Mouse (Mus musculus): ENCODE data around the gene Klk9. TPM values are rescaled to one million over a fixed set of nuclear protein-coding genes. Genes with fewer than 3 reads are reported as not detected.

The Klk9 gene
- polyA plus RNA-seq (2021), result not detected

DNA sequence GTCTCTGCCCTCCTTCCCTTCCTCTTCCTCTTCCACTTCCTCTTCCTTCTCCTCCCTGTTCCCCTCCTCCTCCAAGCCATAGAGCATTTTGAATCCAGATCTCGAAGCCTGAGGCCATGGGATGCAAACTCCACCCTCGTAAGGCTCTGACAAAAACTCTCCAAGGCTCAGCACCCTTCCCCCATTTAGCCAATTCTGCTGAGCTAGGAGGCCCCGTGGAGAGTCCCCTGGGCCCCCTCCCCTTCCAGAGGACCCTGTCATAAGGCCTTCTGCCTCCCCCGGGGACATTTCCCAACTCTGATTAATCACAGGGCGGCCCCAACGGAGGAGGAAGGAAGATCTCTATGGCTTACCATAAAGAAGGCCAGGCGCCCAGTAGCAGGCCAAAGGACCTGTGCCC lies at the start of gene Klk9:
Gene Klk9, plus strand, starts transcription at position 301 of the 400 bp plus-strand sequence.
- H3K27me3 ChIP-seq, result peaks cover 3% of the 10 kb centered on the region
- POLR2A ChIA-PET, result no interaction called here
- ATAC-seq (no peak), DNase-seq (ENCODE audit: low read depth, low spot score) (no peak)
- in situ Hi-C loops (cut with MboI; ENCODE audit: low pct_unique_long_range_greater_than_20kb), result no loop called here
- CTCF ChIA-PET, result no interaction called here
- no peak for TF ChIP-seq CTCF (IDR thresholded peaks at IDR 0.05)

DNA sequence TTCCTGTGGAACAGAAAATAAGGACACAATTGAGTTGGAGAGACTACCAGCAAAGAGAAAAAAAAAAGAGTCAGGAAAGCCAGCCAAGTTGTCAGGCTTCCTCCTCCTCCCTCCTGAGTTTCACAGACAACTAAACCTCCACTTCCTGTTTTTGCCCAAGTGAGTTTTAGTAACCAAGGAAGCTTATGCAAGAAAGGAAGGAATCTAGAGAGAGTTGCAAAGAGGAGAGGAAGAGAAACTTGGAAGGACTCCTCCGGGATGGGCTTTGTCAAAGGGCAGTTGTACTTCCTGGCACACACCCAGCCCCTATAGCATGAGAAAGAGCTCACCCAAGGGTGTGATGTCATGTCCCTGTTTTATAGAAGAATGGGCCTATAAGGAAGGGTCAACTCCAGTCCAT lies 43.9 kb upstream of the Klk9 start:
- no peak for DNase-seq (ENCODE audit: low read depth, low spot score)
- no peak for ATAC-seq
- peaks cover 8% of the 10 kb centered on the region for H3K27me3 ChIP-seq
- TF ChIP-seq CTCF (IDR thresholded peaks at IDR 0.05), result no peak
- POLR2A ChIA-PET, result no interaction called here
- CTCF ChIA-PET, result no interaction called here
- in situ Hi-C loops (cut with MboI; ENCODE audit: low pct_unique_long_range_greater_than_20kb), result no loop called here

DNA sequence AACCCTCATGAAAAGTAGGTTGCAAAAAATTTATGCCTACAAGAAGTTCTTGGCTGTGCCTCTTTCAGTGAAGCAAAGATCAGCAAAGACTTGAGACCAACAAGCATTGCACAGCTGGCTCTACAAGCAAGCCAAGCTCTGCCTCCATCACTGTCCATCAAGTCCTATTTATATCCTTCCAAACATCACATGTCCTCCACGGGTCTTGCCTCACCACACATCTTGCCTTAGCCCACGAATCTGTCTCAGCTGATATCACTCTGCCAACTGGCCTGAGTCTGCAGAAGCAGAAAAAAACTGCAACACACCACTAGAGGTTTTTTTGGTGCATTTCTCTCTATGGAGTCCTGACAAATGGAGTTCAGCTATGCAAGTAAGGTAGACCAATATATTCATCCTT lies 38.9 kb upstream of the Klk9 start:
- ChIA-PET POLR2A (no interaction called here), CTCF (no interaction called here)
- no peak for ATAC-seq
- peaks cover 15% of the 10 kb centered on the region for H3K27me3 ChIP-seq
- no peak for TF ChIP-seq CTCF (IDR thresholded peaks at IDR 0.05)
- no peak for DNase-seq (ENCODE audit: low read depth, low spot score)
- in situ Hi-C loops (cut with MboI; ENCODE audit: low pct_unique_long_range_greater_than_20kb), result no loop called here

DNA sequence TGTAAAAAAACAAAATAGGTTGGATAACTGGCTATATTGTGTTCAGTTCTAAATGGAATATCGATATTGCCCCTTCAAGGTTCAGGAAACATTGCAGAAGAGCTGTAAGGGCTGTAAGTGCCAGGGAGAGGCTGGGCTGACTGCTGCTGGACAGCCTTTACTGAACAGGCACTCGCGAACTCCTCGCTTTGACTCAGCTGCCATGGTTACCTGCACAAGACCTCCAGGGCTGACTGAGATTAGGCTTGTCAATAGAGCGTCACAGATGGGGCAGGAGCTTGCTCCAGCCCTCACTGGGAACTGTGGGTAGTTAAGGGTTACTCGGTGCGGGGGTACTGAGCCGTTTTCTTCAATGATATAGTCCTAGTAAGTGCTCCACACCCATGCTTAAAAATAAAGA lies 25.2 kb upstream of the Klk9 start:
- in situ Hi-C loops (cut with MboI; ENCODE audit: low pct_unique_long_range_greater_than_20kb), result no loop called here
- DNase-seq (ENCODE audit: low read depth, low spot score), result no peak

DNA sequence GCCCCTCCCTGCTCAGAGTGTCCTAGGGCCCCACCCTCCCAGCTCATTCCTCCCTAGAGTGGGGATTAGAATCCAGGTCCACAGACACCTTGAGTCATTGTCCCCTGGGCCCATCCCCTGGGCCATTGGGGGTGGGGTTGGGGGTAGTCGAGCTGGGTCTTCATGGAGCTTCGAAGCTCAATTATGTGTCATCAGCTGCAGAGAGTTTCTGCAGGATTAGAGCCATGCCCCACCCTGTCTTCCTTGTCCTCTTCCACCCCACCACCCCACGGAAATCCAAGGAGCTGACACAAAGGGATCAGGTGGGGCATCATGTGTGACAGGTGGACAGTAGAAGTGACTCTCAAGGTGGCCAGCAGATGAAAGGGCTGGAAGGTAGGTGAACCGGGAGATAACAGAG lies 23.1 kb upstream of the Klk9 start, which contains the start of gene Klk12:
Gene Klk12, plus strand, starts transcription at position 301 of the 400 bp plus-strand sequence.
- peaks cover 5% of the 10 kb centered on the region for H3K27me3 ChIP-seq
- ATAC-seq (no peak), DNase-seq (ENCODE audit: low read depth, low spot score) (no peak)
- CTCF ChIA-PET, result no interaction called here
- TF ChIP-seq CTCF (IDR thresholded peaks at IDR 0.05), result no peak
- POLR2A ChIA-PET, result no interaction called here
- in situ Hi-C loops (cut with MboI; ENCODE audit: low pct_unique_long_range_greater_than_20kb), result no loop called here

More for the DNA sequence above, 25.2 kb upstream of the Klk9 start:
- ChIA-PET POLR2A (no interaction called here), CTCF (no interaction called here)
- ATAC-seq, result no peak
- peaks cover 5% of the 10 kb centered on the region for H3K27me3 ChIP-seq
- no peak for TF ChIP-seq CTCF (IDR thresholded peaks at IDR 0.05)

DNA sequence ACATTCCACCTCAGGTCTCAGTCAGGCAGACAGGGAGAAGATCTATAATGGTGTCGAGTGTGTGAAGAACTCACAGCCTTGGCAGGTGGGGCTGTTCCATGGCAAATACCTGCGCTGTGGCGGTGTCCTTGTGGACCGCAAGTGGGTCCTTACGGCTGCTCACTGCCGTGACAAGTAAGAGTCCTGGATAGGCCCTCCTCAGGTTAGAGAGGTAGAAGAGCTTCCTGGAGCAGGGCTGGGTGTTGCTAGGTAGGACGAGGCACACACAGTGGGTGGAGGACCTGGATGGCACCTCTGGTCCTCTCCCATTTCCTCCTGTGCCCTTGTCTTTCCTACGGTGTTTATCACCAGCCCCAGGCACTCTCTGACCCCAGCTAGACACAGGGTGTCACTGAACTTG lies 22.1 kb upstream of the Klk9 start:
- DNase-seq (ENCODE audit: low read depth, low spot score) (no peak), ATAC-seq (no peak)
- CTCF ChIA-PET, result no interaction called here
- H3K27me3 ChIP-seq, result peaks cover 5% of the 10 kb centered on the region
- in situ Hi-C loops (cut with MboI; ENCODE audit: low pct_unique_long_range_greater_than_20kb), result no loop called here
- POLR2A ChIA-PET, result no interaction called here
- TF ChIP-seq CTCF (IDR thresholded peaks at IDR 0.05), result no peak

DNA sequence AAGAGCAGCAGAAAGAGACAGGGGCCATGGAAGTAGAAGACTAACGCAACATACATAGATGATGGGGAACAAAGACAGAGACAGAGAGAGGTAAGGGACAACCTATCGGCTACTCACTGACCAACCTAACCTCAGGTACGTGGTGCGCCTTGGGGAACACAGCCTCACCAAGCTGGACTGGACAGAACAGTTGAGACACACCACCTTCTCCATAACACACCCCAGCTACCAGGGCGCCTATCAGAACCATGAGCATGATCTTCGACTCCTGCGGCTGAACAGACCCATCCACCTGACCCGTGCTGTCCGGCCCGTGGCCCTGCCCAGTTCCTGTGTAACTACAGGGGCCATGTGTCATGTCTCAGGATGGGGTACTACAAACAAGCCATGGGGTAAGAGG lies 21.0 kb upstream of the Klk9 start:
- ChIA-PET POLR2A (no interaction called here), CTCF (no interaction called here)
- no peak for ATAC-seq
- no peak for DNase-seq (ENCODE audit: low read depth, low spot score)
- TF ChIP-seq CTCF (IDR thresholded peaks at IDR 0.05), result no peak
- in situ Hi-C loops (cut with MboI; ENCODE audit: low pct_unique_long_range_greater_than_20kb), result no loop called here
- peaks cover 1% of the 10 kb centered on the region for H3K27me3 ChIP-seq

DNA sequence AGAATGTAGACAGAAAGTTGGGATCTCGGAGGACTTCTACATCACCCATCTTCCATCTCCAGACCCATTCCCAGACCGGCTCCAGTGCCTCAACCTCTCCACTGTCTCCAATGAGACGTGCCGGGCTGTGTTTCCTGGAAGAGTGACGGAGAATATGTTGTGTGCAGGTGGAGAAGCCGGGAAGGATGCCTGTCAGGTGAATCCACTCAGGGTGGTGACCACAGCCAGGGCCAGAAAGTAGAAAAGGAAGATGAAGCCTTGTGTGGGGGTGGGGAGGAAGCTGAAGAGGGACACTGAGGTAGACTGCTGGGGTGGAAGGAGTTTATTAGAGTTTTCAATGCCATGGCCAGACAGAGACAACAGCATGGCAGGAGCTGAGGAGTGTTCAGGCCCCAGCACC lies 19.8 kb upstream of the Klk9 start:
- ATAC-seq, result no peak
- TF ChIP-seq CTCF (IDR thresholded peaks at IDR 0.05), result no peak
- DNase-seq (ENCODE audit: low read depth, low spot score), result no peak
- ChIA-PET POLR2A (interaction anchor here (0.6 kb wide), 1 partner anchor 9 kb away, joined by 6 read pairs; the partner anchor contains the start of gene Klk10), CTCF (no interaction called here)
- no peaks in the 10 kb centered on the region for H3K27me3 ChIP-seq
- in situ Hi-C loops (cut with MboI; ENCODE audit: low pct_unique_long_range_greater_than_20kb), result no loop called here

DNA sequence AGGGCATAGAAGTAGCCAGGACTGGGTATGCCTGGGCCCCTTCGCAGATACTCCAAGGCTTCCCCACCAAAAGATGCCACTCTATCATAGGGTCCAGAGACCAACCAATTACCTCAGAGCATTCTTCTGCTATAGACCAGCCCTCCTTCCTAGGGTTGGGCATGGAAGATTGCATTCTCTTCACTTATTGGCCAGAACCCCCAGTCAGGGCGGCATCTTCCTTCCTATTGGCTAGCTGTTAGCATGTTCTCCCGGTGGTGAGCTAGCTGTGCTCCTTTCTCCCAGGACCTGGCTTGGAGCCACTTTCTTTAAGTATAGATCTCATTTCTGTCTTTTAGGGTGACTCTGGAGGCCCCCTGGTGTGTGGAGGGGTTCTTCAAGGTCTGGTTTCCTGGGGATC lies 18.8 kb upstream of the Klk9 start:
- ChIA-PET POLR2A (no interaction called here), CTCF (no interaction called here)
- ATAC-seq (no peak), DNase-seq (ENCODE audit: low read depth, low spot score) (no peak)
- no peak for TF ChIP-seq CTCF (IDR thresholded peaks at IDR 0.05)
- in situ Hi-C loops (cut with MboI; ENCODE audit: low pct_unique_long_range_greater_than_20kb), result no loop called here
- no peaks in the 10 kb centered on the region for H3K27me3 ChIP-seq

DNA sequence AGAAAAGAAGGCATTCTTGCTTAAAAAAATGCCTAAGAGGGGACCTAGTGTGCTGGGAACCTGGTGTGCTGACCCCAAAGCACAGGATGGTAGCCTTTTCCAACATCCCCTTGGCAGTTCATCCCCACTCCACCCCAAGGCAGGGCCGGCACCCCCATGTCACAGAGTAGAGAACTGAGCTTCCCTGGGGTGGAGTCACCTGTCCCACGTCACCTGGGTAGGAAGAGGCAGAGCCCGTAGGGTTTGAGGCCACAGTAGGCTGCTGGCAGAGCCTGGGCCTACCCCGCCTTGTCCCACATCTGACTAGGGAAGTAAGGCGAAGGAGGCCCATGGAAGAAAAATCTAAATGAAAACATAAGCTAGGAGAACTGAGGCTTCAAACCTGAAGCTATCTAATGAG lies 17.3 kb upstream of the Klk9 start, which contains the start of gene Klk11:
Gene Klk11, plus strand, starts transcription at position 241 of the 400 bp plus-strand sequence.
- ChIA-PET CTCF (no interaction called here), POLR2A (no interaction called here)
- ATAC-seq, result no peak
- in situ Hi-C loops (cut with MboI; ENCODE audit: low pct_unique_long_range_greater_than_20kb), result no loop called here
- no peak for TF ChIP-seq CTCF (IDR thresholded peaks at IDR 0.05)
- no peak for DNase-seq (ENCODE audit: low read depth, low spot score)
- H3K27me3 ChIP-seq, result no peaks in the 10 kb centered on the region

DNA sequence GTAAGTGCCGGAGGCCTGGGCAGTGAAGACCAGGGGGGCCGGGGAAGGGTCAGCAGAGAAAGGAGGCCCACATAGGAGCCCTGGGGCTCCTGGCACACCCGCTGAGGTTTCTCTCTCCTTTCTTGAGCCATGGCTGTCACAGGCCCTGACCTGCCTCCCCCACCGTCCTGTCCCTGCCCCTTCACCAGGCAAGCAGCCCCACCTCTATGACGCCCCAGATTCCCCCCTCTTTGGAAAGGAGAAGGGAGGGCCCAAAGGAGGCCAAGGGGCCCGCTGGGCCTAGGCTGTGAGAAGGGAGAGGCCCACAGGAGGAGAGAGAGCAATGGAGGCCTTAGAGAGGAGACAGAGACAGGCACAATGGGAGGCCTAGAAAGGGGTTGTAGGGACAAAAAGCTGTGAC lies 16.9 kb upstream of the Klk9 start:
- CTCF ChIA-PET, result no interaction called here
- in situ Hi-C loops (cut with MboI; ENCODE audit: low pct_unique_long_range_greater_than_20kb), result no loop called here
- DNase-seq (ENCODE audit: low read depth, low spot score), result no peak
- no peak for TF ChIP-seq CTCF (IDR thresholded peaks at IDR 0.05)
- ATAC-seq, result no peak
- H3K27me3 ChIP-seq, result no peaks in the 10 kb centered on the region
- POLR2A ChIA-PET, result no interaction called here

DNA sequence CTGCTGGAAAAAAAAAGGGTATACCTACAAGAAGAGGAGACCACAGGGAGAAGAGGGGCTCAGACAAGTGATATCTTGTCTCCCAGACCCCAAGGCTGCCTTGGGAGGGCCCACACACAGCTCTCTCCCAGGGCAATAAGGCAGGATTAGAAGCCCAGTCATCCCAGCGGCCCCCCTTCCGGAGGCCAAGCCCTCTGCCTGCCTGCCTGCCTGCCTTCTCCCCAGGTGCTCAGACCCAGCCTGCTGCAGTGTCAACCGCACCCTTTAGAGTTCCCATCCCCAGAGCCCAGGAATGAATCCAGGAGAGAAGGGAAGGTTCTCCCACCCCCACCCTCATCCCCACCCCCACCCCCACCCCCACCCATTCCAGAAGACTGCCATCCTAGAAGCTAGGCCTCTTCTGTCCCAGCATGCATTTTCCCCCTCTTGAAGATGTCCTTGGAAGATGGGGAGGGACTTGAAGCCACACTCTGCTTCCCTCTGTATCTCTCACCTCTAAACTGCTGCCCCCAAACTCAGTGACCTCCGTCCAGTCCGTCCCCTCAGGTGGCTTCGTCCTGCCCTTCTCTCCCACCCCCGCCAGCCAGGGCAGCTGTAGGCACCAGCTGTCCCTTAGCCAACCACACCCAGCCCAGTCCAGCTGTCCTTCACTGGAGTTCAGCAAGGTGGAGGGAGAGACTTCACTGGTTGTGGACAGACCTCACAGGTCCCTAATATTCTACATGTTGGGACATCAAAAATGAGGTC lies 16.2 kb upstream of the Klk9 start:
- in situ Hi-C loops (cut with MboI; ENCODE audit: low pct_unique_long_range_greater_than_20kb), result no loop called here
- CTCF ChIA-PET, result no interaction called here
- no peak for DNase-seq (ENCODE audit: low read depth, low spot score)
- POLR2A ChIA-PET, result no interaction called here
- TF ChIP-seq CTCF (IDR thresholded peaks at IDR 0.05), result no peak
- H3K27me3 ChIP-seq, result no peaks in the 10 kb centered on the region
- ATAC-seq, result no peak
